Comparison of ENCODE assay signal across 32 mouse cellular contexts in genomic region chr11:4404277-4404676, GRCm38 (mm10). TPM values are rescaled to one million over a fixed set of nuclear protein-coding genes. Genes with fewer than 3 reads are reported as not detected.
A peak's percentile ranks its signal among the peaks of the same experiment; 100 is the strongest.
DNase-seq lines count a peak whose midpoint lies in the region; ATAC-seq and TF ChIP-seq lines count a peak whose summit lies in the region.
"Had no signal": no experiment of that assay in that cellular context is flagged by ENCODE, and none has a peak within 500 bp of the region (broad histone marks: within the 10 kb centered on the region; RNA-seq: fewer than 3 reads in every experiment).

No protein-coding gene starts in this region.

- no peak overlapping the region for H3K4me2 ChIP-seq in lung, embryonic 14.5 days
- H3K4me2 ChIP-seq: forebrain, embryonic 13.5 days; intestine, embryonic 15.5 days; liver, embryonic 15.5 days had no signal

- TF ChIP-seq CTCF in lung, embryonic 14.5 days (IDR thresholded peaks at IDR 0.05; ENCODE audit: low read depth), result no peak

- no peaks in the 10 kb centered on the region for H3K9me3 ChIP-seq in lung, embryonic 14.5 days (ENCODE audit: low read depth, low read length)
- H3K9me3 ChIP-seq: forebrain, embryonic 13.5 days; intestine, embryonic 15.5 days; liver, embryonic 15.5 days; megakaryocyte, embryonic 14.5 days had no signal

- H3K27me3 ChIP-seq in lung, embryonic 14.5 days (ENCODE audit: insufficient read depth, low read length), result no peaks in the 10 kb centered on the region
- H3K27me3 ChIP-seq: forebrain, embryonic 13.5 days; intestine, embryonic 15.5 days; liver, embryonic 15.5 days; megakaryocyte, embryonic 14.5 days had no signal

- H3K27ac ChIP-seq in lung, embryonic 14.5 days (ENCODE audit: low read depth), result no peak overlapping the region
- H3K27ac ChIP-seq: forebrain, embryonic 13.5 days; hindbrain, postnatal 0 days; intestine, embryonic 15.5 days; liver, embryonic 15.5 days; stomach, postnatal 0 days had no signal

- 0 out of 2 replicates have a peak, but pooled peaks cover 3% of the 10 kb centered on the region for H3K4me1 ChIP-seq in lung, embryonic 14.5 days (ENCODE audit: insufficient read depth)
- H3K4me1 ChIP-seq: forebrain, embryonic 13.5 days; intestine, embryonic 15.5 days; liver, embryonic 15.5 days had no signal

- no peak overlapping the region for H3K9ac ChIP-seq in lung, embryonic 14.5 days
- H3K9ac ChIP-seq: forebrain, embryonic 13.5 days; intestine, embryonic 15.5 days; liver, embryonic 15.5 days had no signal

- peak; percentile 5 for DNase-seq in embryo, embryonic 9.5 days (ENCODE audit: extremely low spot score)
- DNase-seq in embryo, embryonic 10.5 days (ENCODE audit: low spot score), result no peak
- DNase-seq in lung, embryonic 14.5 days, result peak; percentile 23
- DNase-seq in lung, postnatal 36 days, result no peak
- DNase-seq in Muller cell, postnatal 12 days (ENCODE audit: inconsistent ontology term), result peak; percentile 85
- DNase-seq in mesoderm, embryonic 11.5 days (ENCODE audit: low read depth, low spot score), result peak; percentile 9
- no peak for DNase-seq in adrenal gland, adult 18-20 months (ENCODE audit: low spot score in 2 of 2)
- DNase-seq in adrenal gland, adult 2 months, result no peak
- DNase-seq: adrenal gland, postnatal 36 days; cerebellum, adult 18-20 months; cerebellum, postnatal 25 days; gastrocnemius, postnatal 14 days; heart, postnatal 14 days; kidney, adult 8-10 months; liver; midbrain, embryonic 14.5 days; right cerebral cortex, postnatal 4 days; thymus, adult 18-20 months; thymus, postnatal 25 days had no signal

- no peak overlapping the region for H3K4me3 ChIP-seq in lung, embryonic 14.5 days (ENCODE audit: low read depth, low read length)
- H3K4me3 ChIP-seq: erythroblast, embryonic 14.5 days; forebrain, embryonic 13.5 days; intestine, embryonic 15.5 days; liver, embryonic 15.5 days; megakaryocyte, embryonic 14.5 days had no signal

- ATAC-seq in lung, embryonic 14.5 days (ENCODE audit: insufficient read depth), result no peak
- ATAC-seq: CD4-positive, CD25-positive, alpha-beta regulatory T cell, adult 4 months; forebrain, embryonic 13.5 days; hindbrain, postnatal 0 days; intestine, embryonic 15.5 days had no signal

- WGBS in lung, embryonic 14.5 days, result 29% methylated on average over 4 of the region's 4 CpGs

- H3K36me3 ChIP-seq in lung, embryonic 14.5 days (ENCODE audit: insufficient read depth), result no peaks in the 10 kb centered on the region
- H3K36me3 ChIP-seq: intestine, embryonic 15.5 days; liver, embryonic 15.5 days had no signal

RNA-seq across cellular contexts. Expression of gene Hormad2, which starts 36.6 kb away (rescaled TPM):
- polyA plus RNA-seq in lung, embryonic 14.5 days (2014; fragmentation: Nextera tagmentation; extraction: Ambion mirVana), result 0.09 TPM in 1 of 2 replicates, not detected in the other
- total RNA-seq in adrenal gland, adult 18-20 months (2021), result under 1 TPM; 0.30 to 0.77 TPM
- total RNA-seq in adrenal gland, adult 2 months (2021), result 1 to 10 TPM in 1 of 2 experiments, under 1 TPM in 1; 0.43 to 1.2 TPM
- polyA plus RNA-seq in adrenal gland, adult 2 months (2012; rRNA removed), result 0.08 TPM in 1 of 2 replicates, not detected in the other
- total RNA-seq: gastrocnemius, postnatal 14 days; heart, postnatal 14 days; hindbrain, postnatal 0 days; layer of hippocampus, adult 18-20 months; layer of hippocampus, postnatal 10 days; left cerebral cortex, adult 18-20 months; left cerebral cortex, postnatal 14 days had no signal
- polyA plus RNA-seq: erythroblast, embryonic 14.5 days; hindbrain, embryonic 11.5 days; hindbrain, postnatal 0 days had no signal

Comparison
In these comparisons a context has a peak if more than half of its experiments do, and no peak if none do; other contexts are left out.
1. DNase-seq: peak in embryo, embryonic 9.5 days (single experiment), lung, embryonic 14.5 days (single experiment), Muller cell, postnatal 12 days (single experiment) and mesoderm, embryonic 11.5 days (single experiment); none in embryo, embryonic 10.5 days (single experiment), lung, postnatal 36 days (single experiment), adrenal gland, adult 18-20 months (0 of 2) and adrenal gland, adult 2 months (single experiment).